Mouse (Mus musculus) forebrain, postnatal 0 days (tissue): ENCODE data around the gene Hrh3. TPM values are rescaled to one million over a fixed set of nuclear protein-coding genes. Genes with fewer than 3 reads are reported as not detected.

Experiments used
- ATAC-seq: fragments of 200-750 bp; cut with Nextera tagmentation; 2 replicates; pipeline ENCODE4 v1.8.0; 2017; ENCODE audit warnings: mild to moderate bottlenecking, moderate library complexity
- DNase-seq: peaks from one replicate; pipeline ENCODE4 v3.0.0-alpha.2; 2015
- H3K27ac ChIP-seq: fragments of 300-500 bp; sonication (generic); 2 replicates; pipeline ENCODE4 v1.5.1; 2014; ENCODE audit warnings: low read depth, mild to moderate bottlenecking, antibody characterized with exemption, low read length, moderate library complexity, mixed read lengths
- H3K27me3 ChIP-seq: fragments of 300-500 bp; sonication (generic); 2 replicates; pipeline ENCODE4 v1.6.1; 2014; ENCODE audit warnings: mild to moderate bottlenecking, low read length, mixed read lengths; ENCODE audit not compliant: insufficient read depth
- H3K36me3 ChIP-seq: fragments of 300-500 bp; sonication (generic); 2 replicates; pipeline ENCODE4 v1.6.1; 2014; ENCODE audit warnings: mild to moderate bottlenecking, moderate library complexity; ENCODE audit not compliant: insufficient read depth
- H3K4me1 ChIP-seq: fragments of 300-500 bp; sonication (generic); 2 replicates; pipeline ENCODE4 v1.6.1; 2014; ENCODE audit warnings: antibody characterized with exemption; ENCODE audit not compliant: insufficient read depth
- H3K4me2 ChIP-seq: fragments of 300-500 bp; sonication (generic); 2 replicates; pipeline ENCODE4 v1.6.1; 2014; ENCODE audit warnings: low read depth, mild to moderate bottlenecking, moderate library complexity
- H3K4me3 ChIP-seq: fragments of 300-500 bp; sonication (generic); 2 replicates; pipeline ENCODE4 v1.5.1; 2014; ENCODE audit warnings: low read depth, low read length, mixed read lengths
- H3K9ac ChIP-seq: fragments of 300-500 bp; sonication (generic); 2 replicates; pipeline ENCODE4 v1.6.1; 2014; ENCODE audit warnings: mild to moderate bottlenecking
- H3K9me3 ChIP-seq: fragments of 300-500 bp; sonication (generic); 2 replicates; pipeline ENCODE4 v1.6.1; 2016; ENCODE audit warnings: low read length
- CTCF ChIP-seq: sonication (generic); IDR thresholded peaks from 2 replicates; pipeline ENCODE4 v1.5.1; 2016; ENCODE audit warnings: antibody characterized with exemption, control low read depth, low read depth
- WGBS: fragments of 180-500 bp; shearing (Covaris S2); extraction: QIAGEN DNeasy Blood & Tissue Kit; methylation state at CpG from one replicate; pipeline ENCODE4 v1.1.7; 2014; 5-methylcytosine and 5-hydroxymethylcytosine counted together
- polyA plus RNA-seq: library from polyadenylated mRNA; unstranded; fragments of >200 nt; fragmentation: Nextera tagmentation; extraction: Ambion mirVana; gene quantifications from 2 replicates; pipeline ENCODE4 v1.2.1, GENCODE M21; 2015
- total RNA-seq: library from RNA; depleted of rRNA; stranded (reverse); fragments of >200 nt; gene quantifications from 2 replicates; pipeline ENCODE4 v1.2.3, GENCODE M21; 2014; rRNA removed

The Hrh3 gene
- total and polyA plus RNA-seq, 2 experiments from 2014 or later: 6.1 to 11.3 TPM

- peak overlapping the region; percentile 63 for H3K4me2 ChIP-seq
- no peak for TF ChIP-seq CTCF
- H3K27me3 ChIP-seq: no peaks in the 10 kb centered on the region
- peak overlapping the region; percentile 90 for H3K27ac ChIP-seq
- 34% methylated on average over 20 of the region's 20 CpGs for WGBS
- peak overlapping the region; percentile 58 for H3K4me3 ChIP-seq
- ATAC-seq (peak; percentile 70), DNase-seq (no peak)
- H3K4me1 ChIP-seq: peaks cover 5% of the 10 kb centered on the region; the same call in 1 of the 2 replicates
- H3K9me3 ChIP-seq: no peaks in the 10 kb centered on the region
- H3K36me3 ChIP-seq: peaks cover 16% of the 10 kb centered on the region
- peak overlapping the region; percentile 70 for H3K9ac ChIP-seq
These were observed 34.4 kb downstream of the Hrh3 start for GRCm38 (mm10) chr2:180069770-180070480.

- no peaks in the 10 kb centered on the region for H3K9me3 ChIP-seq
- H3K4me3 ChIP-seq: no peak overlapping the region
- H3K4me1 ChIP-seq: no peaks in the 10 kb centered on the region
- no peak for TF ChIP-seq CTCF
- peaks cover 70% of the 10 kb centered on the region for H3K36me3 ChIP-seq
- ATAC-seq: no peak
- H3K4me2 ChIP-seq: no peak overlapping the region
- no peaks in the 10 kb centered on the region for H3K27me3 ChIP-seq
- no peak overlapping the region for H3K9ac ChIP-seq
- H3K27ac ChIP-seq: no peak overlapping the region
- DNase-seq: no peak
- WGBS: 96% methylated on average over 11 of the region's 11 CpGs
These were observed 40.8 kb downstream of the Hrh3 start for GRCm38 (mm10) chr2:180063338-180064131.

- no peaks in the 10 kb centered on the region for H3K4me1 ChIP-seq
- 96% methylated on average over 9 of the region's 9 CpGs for WGBS
- no peaks in the 10 kb centered on the region for H3K9me3 ChIP-seq
- H3K36me3 ChIP-seq: peaks cover 59% of the 10 kb centered on the region
- no peak for DNase-seq
- H3K4me3 ChIP-seq: no peak overlapping the region
- no peak overlapping the region for H3K9ac ChIP-seq
- H3K4me2 ChIP-seq: no peak overlapping the region
- no peak for TF ChIP-seq CTCF
- H3K27ac ChIP-seq: no peak overlapping the region
- no peaks in the 10 kb centered on the region for H3K27me3 ChIP-seq
- ATAC-seq: no peak
These were observed 51.3 kb downstream of the Hrh3 start for GRCm38 (mm10) chr2:180053001-180053400.

DNA sequence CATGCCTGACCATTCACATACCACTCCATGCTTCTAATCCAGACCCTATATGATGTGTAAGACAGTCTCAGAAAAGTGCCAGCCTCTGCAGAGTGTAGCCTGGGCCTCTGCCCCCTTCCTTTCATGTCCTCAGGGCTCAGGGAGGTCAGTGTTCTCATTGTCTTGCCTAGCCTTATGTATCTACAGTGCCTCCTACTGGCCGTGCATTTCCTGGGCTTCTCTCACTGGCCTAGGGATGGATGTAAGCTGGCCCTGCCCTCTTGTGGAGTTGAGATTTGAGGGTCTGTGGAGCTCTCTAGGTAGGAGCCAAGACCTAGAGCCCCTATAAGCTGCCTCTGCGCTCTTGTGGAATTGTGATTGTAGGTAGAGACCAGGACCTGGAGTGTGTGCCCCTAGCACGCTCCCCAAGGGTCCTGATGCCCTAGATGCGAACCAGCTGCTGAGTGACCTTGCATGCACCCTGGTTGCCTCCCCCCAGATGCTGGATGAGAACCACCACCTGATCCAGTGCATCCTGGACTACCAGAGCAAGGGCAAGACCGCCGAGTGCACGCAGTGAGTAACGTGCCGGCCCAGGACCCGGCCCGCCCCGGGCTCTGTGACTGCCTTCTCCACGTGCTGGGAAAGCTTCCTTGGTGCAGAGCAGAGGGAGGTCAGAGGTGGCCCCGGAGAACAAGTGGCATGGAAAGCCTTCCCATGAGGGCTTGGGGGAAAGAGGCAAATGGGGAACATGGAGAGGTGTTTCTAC lies 52.1 kb downstream of the Hrh3 start:
- H3K4me1 ChIP-seq: no peaks in the 10 kb centered on the region
- H3K27me3 ChIP-seq: no peaks in the 10 kb centered on the region
- H3K36me3 ChIP-seq: peaks cover 51% of the 10 kb centered on the region
- no peak for ATAC-seq
- H3K4me3 ChIP-seq: no peak overlapping the region
- H3K9ac ChIP-seq: no peak overlapping the region
- 92% methylated on average over 14 of the region's 14 CpGs for WGBS
- H3K27ac ChIP-seq: no peak overlapping the region
- TF ChIP-seq CTCF: peak; percentile 47
- no peaks in the 10 kb centered on the region for H3K9me3 ChIP-seq
- no peak for DNase-seq
- H3K4me2 ChIP-seq: no peak overlapping the region

- 27% methylated on average over 5 of the region's 5 CpGs for WGBS
- DNase-seq (peak; percentile 80), ATAC-seq (peak; percentile 49)
These were observed 53.3 kb downstream of the Hrh3 start for GRCm38 (mm10) chr2:180050986-180051385.

More at GRCm38 (mm10) chr2:180050986-180051385, 53.3 kb downstream of the Hrh3 start:
- H3K4me2 ChIP-seq: no peak overlapping the region
- H3K27ac ChIP-seq: no peak overlapping the region
- H3K9ac ChIP-seq: no peak overlapping the region
- H3K4me1 ChIP-seq: no peaks in the 10 kb centered on the region
- no peaks in the 10 kb centered on the region for H3K27me3 ChIP-seq
- peak; percentile 95 for TF ChIP-seq CTCF
- no peak overlapping the region for H3K4me3 ChIP-seq
- no peaks in the 10 kb centered on the region for H3K9me3 ChIP-seq
- H3K36me3 ChIP-seq: peaks cover 45% of the 10 kb centered on the region

Other genes starting within 250 kb of the Hrh3 start
- 11.4 and 12.5 TPM in 2 replicates for gene Taf4, start 127.8 kb downstream of the Hrh3 start, total RNA-seq
- gene Taf4, start 127.8 kb downstream of the Hrh3 start, polyA plus RNA-seq: 2.1 and 2.4 TPM in 2 replicates
- 154 and 162 TPM in 2 replicates for gene Lsm14b, start 79.5 kb downstream of the Hrh3 start, total RNA-seq
- gene Lsm14b, start 79.5 kb downstream of the Hrh3 start, polyA plus RNA-seq: 24.4 and 24.8 TPM in 2 replicates
- 301 and 392 TPM in 2 replicates for gene Psma7, start 62.1 kb downstream of the Hrh3 start, total RNA-seq
- 581 and 734 TPM in 2 replicates for gene Psma7, start 62.1 kb downstream of the Hrh3 start, polyA plus RNA-seq
- 82.6 and 104 TPM in 2 replicates for gene Ss18l1, start 62.0 kb downstream of the Hrh3 start, total RNA-seq
- gene Ss18l1, start 62.0 kb downstream of the Hrh3 start, polyA plus RNA-seq: 32.8 and 47.0 TPM in 2 replicates
- gene Mtg2, start 33.9 kb downstream of the Hrh3 start, total RNA-seq: 27.9 and 32.2 TPM in 2 replicates
- 23.5 and 25.5 TPM in 2 replicates for gene Mtg2, start 33.9 kb downstream of the Hrh3 start, polyA plus RNA-seq
- gene Osbpl2, start 14.8 kb upstream of the Hrh3 start, total RNA-seq: 63.0 and 64.2 TPM in 2 replicates
- 61.0 and 69.8 TPM in 2 replicates for gene Osbpl2, start 14.8 kb upstream of the Hrh3 start, polyA plus RNA-seq
- 133 and 168 TPM in 2 replicates for gene Adrm1, start 67.0 kb upstream of the Hrh3 start, total RNA-seq
- gene Adrm1, start 67.0 kb upstream of the Hrh3 start, polyA plus RNA-seq: 219 and 222 TPM in 2 replicates
- gene Lama5, start 121.4 kb upstream of the Hrh3 start, total RNA-seq: 3.5 and 8.9 TPM in 2 replicates
- 1.4 and 1.7 TPM in 2 replicates for gene Lama5, start 121.4 kb upstream of the Hrh3 start, polyA plus RNA-seq
- 848 and 1,386 TPM in 2 replicates for gene Rps21, start 152.9 kb upstream of the Hrh3 start, total RNA-seq
- gene Rps21, start 152.9 kb upstream of the Hrh3 start, polyA plus RNA-seq: 439 and 570 TPM in 2 replicates
- gene Cables2, start 169.0 kb upstream of the Hrh3 start, total RNA-seq: 46.6 and 58.8 TPM in 2 replicates
- 21.1 and 28.4 TPM in 2 replicates for gene Cables2, start 169.0 kb upstream of the Hrh3 start, polyA plus RNA-seq
- not detected in 2 replicates for gene Rbbp8nl, start 185.4 kb upstream of the Hrh3 start, total RNA-seq
- not detected in 2 replicates for gene Rbbp8nl, start 185.4 kb upstream of the Hrh3 start, polyA plus RNA-seq
- not detected in 2 replicates for gene Gata5, start 230.2 kb upstream of the Hrh3 start, total RNA-seq
- gene Gata5, start 230.2 kb upstream of the Hrh3 start, polyA plus RNA-seq: not detected in 2 replicates